Mouse (Mus musculus): Measurements from ENCODE around the gene Ndufb4.

DNA sequence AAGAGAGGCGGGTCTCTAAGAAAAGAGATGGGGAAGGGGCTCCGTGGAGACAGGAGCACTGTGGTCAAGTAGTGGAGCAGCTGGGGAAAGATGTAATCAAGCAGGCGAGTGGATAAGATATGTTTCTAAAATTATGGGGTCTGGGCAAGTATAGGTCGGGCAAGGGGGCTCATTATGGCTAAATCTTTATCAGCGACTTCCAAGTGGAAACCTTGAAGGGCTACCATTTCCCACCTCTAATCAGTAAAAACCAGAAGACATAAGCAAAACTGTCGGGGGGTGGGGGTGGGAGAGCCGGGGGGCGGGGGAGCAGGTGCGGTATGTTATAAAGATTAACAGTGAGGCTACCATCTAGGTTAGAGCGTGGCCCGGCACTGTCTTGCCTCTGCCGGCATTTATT lies 32.6 kb upstream of the Ndufb4 start:
- no peak for TF ChIP-seq MAFK (IDR thresholded peaks at IDR 0.05; ENCODE audit: insufficient read depth, low read depth, low read length)
- no peak for TF ChIP-seq ZC3H11A (IDR thresholded peaks at IDR 0.05; ENCODE audit: borderline replicate concordance, low read depth, low read length)
- TF ChIP-seq CHD2 (IDR thresholded peaks at IDR 0.05; ENCODE audit: low read depth, low read length): no peak
- no peak for TF ChIP-seq HCFC1 (IDR thresholded peaks at IDR 0.05; ENCODE audit: borderline replicate concordance, insufficient read depth, low read length)
